Mouse (Mus musculus) limb, embryonic 13.5 days (tissue): ENCODE data around the gene Slc7a1. TPM values are rescaled to one million over a fixed set of nuclear protein-coding genes. Genes with fewer than 3 reads are reported as not detected.

Source experiments
- ATAC-seq: fragments of 200-750 bp; cut with Nextera tagmentation; 2 replicates; pipeline ENCODE4 v1.8.0; 2017; ENCODE audit warnings: low read depth, moderate number of reproducible peaks, moderate TSS enrichment; ENCODE audit not compliant: low FRiP score
- H3K27ac ChIP-seq: fragments of 300-500 bp; sonication (generic); 2 replicates; pipeline ENCODE4 v1.5.1; 2015; ENCODE audit warnings: inconsistent platforms, mild to moderate bottlenecking, moderate library complexity
- H3K27me3 ChIP-seq: fragments of 300-500 bp; sonication (generic); 2 replicates; pipeline ENCODE4 v1.6.1; 2015; ENCODE audit warnings: mild to moderate bottlenecking, inconsistent platforms
- H3K36me3 ChIP-seq: fragments of 300-500 bp; sonication (generic); 2 replicates; pipeline ENCODE4 v1.6.1; 2015; ENCODE audit warnings: inconsistent platforms, mild to moderate bottlenecking, moderate library complexity
- H3K4me1 ChIP-seq: fragments of 300-500 bp; sonication (generic); 2 replicates; pipeline ENCODE4 v1.6.1; 2015; ENCODE audit warnings: inconsistent platforms
- H3K4me2 ChIP-seq: fragments of 300-500 bp; sonication (generic); replicated peaks from 2 replicates; pipeline ENCODE4 v1.6.1; 2015; ENCODE audit warnings: inconsistent platforms, mild to moderate bottlenecking, moderate library complexity
- H3K4me3 ChIP-seq: fragments of 300-500 bp; sonication (generic); 2 replicates; pipeline ENCODE4 v1.5.1; 2015; ENCODE audit warnings: moderate library complexity, mild to moderate bottlenecking, inconsistent platforms
- H3K9ac ChIP-seq: fragments of 300-500 bp; sonication (generic); 2 replicates; pipeline ENCODE4 v1.6.1; 2015; ENCODE audit warnings: mild to moderate bottlenecking, inconsistent platforms
- H3K9me3 ChIP-seq: fragments of 300-500 bp; sonication (generic); 2 replicates; pipeline ENCODE4 v1.6.1; 2016; ENCODE audit warnings: inconsistent platforms
- WGBS: fragments of 180-500 bp; shearing (Covaris S2); methylation state at CpG from one replicate; pipeline ENCODE4 v1.1.7; 2015; 5-methylcytosine and 5-hydroxymethylcytosine counted together
- polyA plus RNA-seq: library from polyadenylated mRNA; unstranded; fragments of >200 nt; fragmentation: Nextera tagmentation; extraction: Ambion mirVana; gene quantifications from 2 replicates; pipeline ENCODE4 v1.2.1, GENCODE M21; 2015

Gene Slc7a1
- polyA plus RNA-seq, 1 experiment from 2014 or later, result 14.9 TPM

- Histone ChIP-seq H3K4me1 (peaks cover 8% of the 10 kb centered on the region), H3K4me2 (no peak overlapping the region), H3K27ac (no peak overlapping the region), H3K4me3 (no peak overlapping the region), H3K27me3 (no peaks in the 10 kb centered on the region), H3K9ac (no peak overlapping the region), H3K36me3 (no peaks in the 10 kb centered on the region), H3K9me3 (0 out of 2 replicates have a peak, but pooled peaks cover 3% of the 10 kb centered on the region)
- no peak for ATAC-seq
- WGBS, result 93% methylated on average over 15 of the region's 15 CpGs
Measured at GRCm38 (mm10) chr5:148389007-148389970, 10.4 kb downstream of the Slc7a1 start.

- no peak for ATAC-seq
- peaks cover 17% of the 10 kb centered on the region for H3K4me1 ChIP-seq
- H3K27me3 ChIP-seq, result no peaks in the 10 kb centered on the region
- 84% methylated on average over 18 of the region's 18 CpGs for WGBS
- H3K9ac ChIP-seq, result no peak overlapping the region
- H3K36me3 ChIP-seq, result no peaks in the 10 kb centered on the region
- H3K4me2 ChIP-seq, result no peak overlapping the region
- H3K9me3 ChIP-seq, result 0 out of 2 replicates have a peak, but pooled peaks cover 3% of the 10 kb centered on the region
- no peak overlapping the region for H3K27ac ChIP-seq
- H3K4me3 ChIP-seq, result no peak overlapping the region
Measured at GRCm38 (mm10) chr5:148388251-148389006, 11.3 kb downstream of the Slc7a1 start.

- H3K36me3 ChIP-seq, result no peaks in the 10 kb centered on the region
- no peaks in the 10 kb centered on the region for H3K27me3 ChIP-seq
- H3K4me3 ChIP-seq, result no peak overlapping the region
- H3K4me2 ChIP-seq, result no peak overlapping the region
- H3K9me3 ChIP-seq, result 0 out of 2 replicates have a peak, but pooled peaks cover 3% of the 10 kb centered on the region
- H3K27ac ChIP-seq, result no peak overlapping the region
- peaks cover 17% of the 10 kb centered on the region for H3K4me1 ChIP-seq
- no peak for ATAC-seq
- H3K9ac ChIP-seq, result no peak overlapping the region
- WGBS, result 93% methylated on average over 2 of the region's 2 CpGs
Measured at GRCm38 (mm10) chr5:148387820-148388219, 11.9 kb downstream of the Slc7a1 start.

GRCm38 (mm10) chr5:148386471-148386870 lies 13.2 kb downstream of the Slc7a1 start:
- H3K27me3 ChIP-seq, result no peaks in the 10 kb centered on the region
- no peak overlapping the region for H3K27ac ChIP-seq
- H3K4me3 ChIP-seq, result no peak overlapping the region
- ATAC-seq, result no peak
- peaks cover 22% of the 10 kb centered on the region for H3K4me1 ChIP-seq
- no peaks in the 10 kb centered on the region for H3K36me3 ChIP-seq
- 88% methylated on average over 9 of the region's 9 CpGs for WGBS
- no peak overlapping the region for H3K4me2 ChIP-seq
- no peak overlapping the region for H3K9ac ChIP-seq
- 0 out of 2 replicates have a peak, but pooled peaks cover 3% of the 10 kb centered on the region for H3K9me3 ChIP-seq

- Histone ChIP-seq H3K4me3 (no peak overlapping the region), H3K27ac (no peak overlapping the region), H3K4me1 (peaks cover 27% of the 10 kb centered on the region), H3K9ac (no peak overlapping the region), H3K4me2 (no peak overlapping the region), H3K36me3 (no peaks in the 10 kb centered on the region), H3K27me3 (no peaks in the 10 kb centered on the region), H3K9me3 (0 out of 2 replicates have a peak, but pooled peaks cover 3% of the 10 kb centered on the region)
- 83% methylated on average over 9 of the region's 9 CpGs for WGBS
- ATAC-seq, result no peak
Measured at GRCm38 (mm10) chr5:148384501-148385055, 15.1 kb downstream of the Slc7a1 start.

GRCm38 (mm10) chr5:148383841-148384500 lies 15.7 kb downstream of the Slc7a1 start:
- Histone ChIP-seq H3K27ac (no peak overlapping the region), H3K4me2 (no peak overlapping the region), H3K36me3 (no peaks in the 10 kb centered on the region), H3K4me1 (peaks cover 27% of the 10 kb centered on the region), H3K9me3 (0 out of 2 replicates have a peak, but pooled peaks cover 3% of the 10 kb centered on the region), H3K4me3 (no peak overlapping the region), H3K9ac (no peak overlapping the region), H3K27me3 (no peaks in the 10 kb centered on the region)
- WGBS, result 69% methylated on average over 14 of the region's 14 CpGs
- no peak for ATAC-seq

GRCm38 (mm10) chr5:148381083-148381482 lies 18.6 kb downstream of the Slc7a1 start:
- Histone ChIP-seq H3K27me3 (no peaks in the 10 kb centered on the region), H3K4me3 (no peak overlapping the region), H3K4me2 (no peak overlapping the region), H3K36me3 (peaks cover 5% of the 10 kb centered on the region), H3K9me3 (0 out of 2 replicates have a peak, but pooled peaks cover 3% of the 10 kb centered on the region), H3K27ac (no peak overlapping the region), H3K4me1 (peaks cover 27% of the 10 kb centered on the region), H3K9ac (no peak overlapping the region)
- 72% methylated on average over 8 of the region's 8 CpGs for WGBS
- no peak for ATAC-seq

GRCm38 (mm10) chr5:148380246-148380504 lies 19.5 kb downstream of the Slc7a1 start:
- Histone ChIP-seq H3K4me3 (no peak overlapping the region), H3K27ac (no peak overlapping the region), H3K9ac (no peak overlapping the region), H3K9me3 (peaks cover 9% of the 10 kb centered on the region; the same call in 1 of the 2 replicates), H3K4me2 (no peak overlapping the region), H3K27me3 (no peaks in the 10 kb centered on the region), H3K36me3 (peaks cover 10% of the 10 kb centered on the region), H3K4me1 (peaks cover 27% of the 10 kb centered on the region)
- 93% methylated on average over 6 of the region's 6 CpGs for WGBS
- no peak for ATAC-seq

GRCm38 (mm10) chr5:148379455-148380245 lies 20.1 kb downstream of the Slc7a1 start:
- Histone ChIP-seq H3K4me3 (no peak overlapping the region), H3K9ac (no peak overlapping the region), H3K27me3 (no peaks in the 10 kb centered on the region), H3K9me3 (peaks cover 9% of the 10 kb centered on the region; the same call in 1 of the 2 replicates), H3K4me2 (no peak overlapping the region), H3K4me1 (peaks cover 23% of the 10 kb centered on the region), H3K36me3 (peaks cover 10% of the 10 kb centered on the region), H3K27ac (no peak overlapping the region)
- ATAC-seq, result no peak
- 87% methylated on average over 17 of the region's 17 CpGs for WGBS

GRCm38 (mm10) chr5:148378707-148379106 lies 21.0 kb downstream of the Slc7a1 start:
- peaks cover 9% of the 10 kb centered on the region; the same call in 1 of the 2 replicates for H3K9me3 ChIP-seq
- H3K36me3 ChIP-seq, result peaks cover 10% of the 10 kb centered on the region
- ATAC-seq, result no peak
- H3K4me2 ChIP-seq, result no peak overlapping the region
- H3K27me3 ChIP-seq, result no peaks in the 10 kb centered on the region
- 86% methylated on average over 3 of the region's 3 CpGs for WGBS
- peaks cover 16% of the 10 kb centered on the region; the same call in 1 of the 2 replicates for H3K4me1 ChIP-seq
- no peak overlapping the region for H3K27ac ChIP-seq
- H3K9ac ChIP-seq, result no peak overlapping the region
- no peak overlapping the region for H3K4me3 ChIP-seq

GRCm38 (mm10) chr5:148378232-148378508 lies 21.5 kb downstream of the Slc7a1 start:
- H3K9me3 ChIP-seq, result peaks cover 9% of the 10 kb centered on the region; the same call in 1 of the 2 replicates
- no peak overlapping the region for H3K9ac ChIP-seq
- H3K27ac ChIP-seq, result no peak overlapping the region
- H3K4me2 ChIP-seq, result no peak overlapping the region
- no peaks in the 10 kb centered on the region for H3K27me3 ChIP-seq
- H3K36me3 ChIP-seq, result peaks cover 10% of the 10 kb centered on the region
- peaks cover 19% of the 10 kb centered on the region; the same call in 1 of the 2 replicates for H3K4me1 ChIP-seq
- ATAC-seq, result no peak
- no peak overlapping the region for H3K4me3 ChIP-seq
- 77% methylated on average over 4 of the region's 4 CpGs for WGBS
